Mouse (Mus musculus) lung, adult 2 months (tissue): Measurements from ENCODE around the gene Robo1. TPM values are rescaled to one million over a fixed set of nuclear protein-coding genes. Genes with fewer than 3 reads are reported as not detected.

Experiments
- DNase-seq: peaks from one replicate; pipeline ENCODE4 v3.0.0; 2022
- H3K4me1 ChIP-seq: fragments of 200-500 bp; 2 replicates; pipeline ENCODE4 v1.6.1; 2011; ENCODE audit warnings: low read length; ENCODE audit not compliant: control insufficient read depth, insufficient read depth
- H3K4me3 ChIP-seq: fragments of 200-500 bp; replicated peaks from 2 replicates; pipeline ENCODE3; 2011; ENCODE audit warnings: low read depth, mild to moderate bottlenecking, control low read depth, low read length; ENCODE audit errors: extremely low read depth
- CTCF ChIP-seq: fragments of 200-500 bp; IDR thresholded peaks from 2 replicates; pipeline ENCODE4 v1.5.1; 2011; ENCODE audit warnings: mild to moderate bottlenecking, low read length, control low read depth; ENCODE audit not compliant: insufficient read depth
- POLR2A ChIP-seq: fragments of 200-500 bp; IDR thresholded peaks from 2 replicates; pipeline ENCODE4 v1.6.1; 2011; ENCODE audit warnings: low read depth, mild to moderate bottlenecking, control low read depth, low read length, borderline replicate concordance; ENCODE audit errors: extremely low read depth
- whole genome bisulfite sequencing: fragments of 180-500 bp; shearing (Covaris S2); methylation state at CpG from one replicate; pipeline ENCODE4 v1.1.7; 2018; 5-methylcytosine and 5-hydroxymethylcytosine counted together
- polyA plus RNA-seq: library from polyadenylated mRNA; depleted of rRNA; stranded (reverse); fragments of >200 nt; gene quantifications from 2 replicates; pipeline ENCODE4 v1.2.3, GENCODE M21; 2012

The Robo1 gene
- polyA plus RNA-seq, 1 experiment, result 8.3 TPM

- no peak for DNase-seq
- TF ChIP-seq CTCF (no peak), POLR2A (no peak)
- no peaks in the 10 kb centered on the region for H3K4me1 ChIP-seq
- no peak overlapping the region for H3K4me3 ChIP-seq
These were observed 126.3 kb downstream of the Robo1 start for GRCm38 (mm10) chr16:72434396-72434795.

DNA sequence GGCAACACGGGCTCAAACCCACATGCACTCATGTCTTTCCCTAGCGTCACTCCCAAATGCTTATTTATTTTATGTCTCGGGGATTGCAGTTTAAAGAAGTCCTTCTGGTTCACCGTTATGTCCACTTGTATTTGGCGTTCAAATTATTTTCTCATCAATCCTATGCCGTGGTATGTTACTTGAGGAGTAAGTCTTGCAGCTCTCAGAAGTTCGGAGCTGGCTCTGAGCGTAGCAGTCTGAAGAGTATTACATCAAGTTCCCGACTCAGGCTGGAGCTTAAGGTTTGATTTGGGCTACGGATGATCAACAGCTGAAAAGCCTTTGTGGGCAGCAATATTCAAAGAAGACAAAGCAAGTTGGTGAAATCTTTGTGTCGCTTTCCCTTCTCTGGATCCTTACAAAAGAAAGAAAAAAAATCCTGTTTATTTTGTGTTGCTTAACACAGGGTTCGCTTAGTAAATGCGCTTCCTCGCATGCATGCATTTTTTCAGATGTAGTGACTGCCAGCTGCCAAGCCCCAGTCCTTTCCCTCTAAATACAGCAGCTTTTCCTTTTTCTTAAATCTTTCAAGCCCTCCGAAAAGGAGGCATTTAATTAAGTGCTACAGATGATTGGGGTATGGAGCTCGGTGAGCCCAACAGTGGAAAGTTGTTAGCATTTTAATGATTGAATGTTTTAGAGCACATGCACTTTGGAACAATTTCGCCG lies 136.5 kb downstream of the Robo1 start:
- TF ChIP-seq CTCF, result no peak
- TF ChIP-seq POLR2A, result no peak
- no peak overlapping the region for H3K4me3 ChIP-seq
- WGBS, result 44% methylated on average over 18 of the region's 18 CpGs
- H3K4me1 ChIP-seq, result no peaks in the 10 kb centered on the region
- DNase-seq, result no peak

DNA sequence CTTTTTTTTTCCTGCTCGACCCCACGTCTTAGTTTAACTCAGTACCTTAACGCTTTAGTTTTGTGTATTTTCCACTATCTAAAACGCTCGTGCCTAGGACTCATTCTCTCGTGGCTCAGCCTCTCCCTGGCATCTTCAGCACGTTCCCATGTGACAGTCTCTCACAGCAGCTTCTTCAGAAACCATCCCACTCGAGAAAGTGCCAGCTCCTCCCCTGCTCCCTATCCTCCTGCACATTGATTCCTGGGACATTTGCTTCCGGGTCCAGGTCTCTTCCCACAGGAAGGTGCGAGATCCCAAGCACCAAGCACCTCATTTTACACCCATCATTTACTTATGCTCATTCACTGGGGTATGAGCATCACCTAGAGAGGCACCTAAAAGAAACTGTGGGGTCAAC lies 150.0 kb downstream of the Robo1 start:
- TF ChIP-seq POLR2A (no peak), CTCF (no peak)
- DNase-seq, result no peak
- WGBS, result 47% methylated on average over 10 of the region's 10 CpGs
- Histone ChIP-seq H3K4me1 (no peaks in the 10 kb centered on the region), H3K4me3 (no peak overlapping the region)

- TF ChIP-seq CTCF (no peak), POLR2A (no peak)
- no peak overlapping the region for H3K4me3 ChIP-seq
- no peak for DNase-seq
- H3K4me1 ChIP-seq, result no peaks in the 10 kb centered on the region
- 61% methylated on average over 10 of the region's 10 CpGs for WGBS
These were observed 150.5 kb downstream of the Robo1 start for GRCm38 (mm10) chr16:72458576-72458975.

- no peaks in the 10 kb centered on the region for H3K4me1 ChIP-seq
- 78% methylated on average over 3 of the region's 3 CpGs for WGBS
- TF ChIP-seq CTCF (no peak), POLR2A (no peak)
- no peak overlapping the region for H3K4me3 ChIP-seq
- no peak for DNase-seq
These were observed 157.6 kb downstream of the Robo1 start for GRCm38 (mm10) chr16:72465696-72466095.

- Histone ChIP-seq H3K4me1 (no peaks in the 10 kb centered on the region), H3K4me3 (no peak overlapping the region)
- no peak for DNase-seq
- WGBS, result 74% methylated on average over 2 of the region's 2 CpGs
- TF ChIP-seq CTCF (no peak), POLR2A (no peak)
These were observed 162.0 kb downstream of the Robo1 start for GRCm38 (mm10) chr16:72470037-72470673.

GRCm38 (mm10) chr16:72510716-72511199 lies 202.7 kb downstream of the Robo1 start:
- no peak for TF ChIP-seq CTCF
- no peak for TF ChIP-seq POLR2A
- 65% methylated on average over 6 of the region's 6 CpGs for WGBS
- H3K4me1 ChIP-seq, result no peaks in the 10 kb centered on the region
- no peak for DNase-seq
- no peak overlapping the region for H3K4me3 ChIP-seq

DNA sequence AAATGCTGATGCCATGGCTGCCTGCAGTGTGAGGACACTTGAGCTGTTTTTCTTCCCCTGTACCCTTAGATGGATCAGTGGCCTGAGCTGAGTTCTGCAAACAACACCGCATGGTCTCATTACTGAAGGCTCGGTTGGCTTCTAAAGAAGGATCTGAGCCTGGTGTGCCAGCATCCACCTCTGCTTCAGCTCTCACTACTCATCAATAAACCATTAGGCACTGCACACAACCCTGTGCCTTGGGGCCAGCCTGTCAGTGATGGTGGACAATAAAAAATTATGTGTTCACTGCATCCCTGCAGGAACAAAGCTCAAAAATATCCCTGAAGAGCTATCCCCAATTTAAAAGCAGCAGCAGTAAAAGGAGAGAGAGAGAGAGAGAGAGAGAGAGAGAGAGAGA lies 223.2 kb downstream of the Robo1 start:
- H3K4me3 ChIP-seq, result no peak overlapping the region
- no peak for DNase-seq
- no peaks in the 10 kb centered on the region for H3K4me1 ChIP-seq
- TF ChIP-seq POLR2A (no peak), CTCF (no peak)
- 83% methylated on average over 2 of the region's 2 CpGs for WGBS

DNA sequence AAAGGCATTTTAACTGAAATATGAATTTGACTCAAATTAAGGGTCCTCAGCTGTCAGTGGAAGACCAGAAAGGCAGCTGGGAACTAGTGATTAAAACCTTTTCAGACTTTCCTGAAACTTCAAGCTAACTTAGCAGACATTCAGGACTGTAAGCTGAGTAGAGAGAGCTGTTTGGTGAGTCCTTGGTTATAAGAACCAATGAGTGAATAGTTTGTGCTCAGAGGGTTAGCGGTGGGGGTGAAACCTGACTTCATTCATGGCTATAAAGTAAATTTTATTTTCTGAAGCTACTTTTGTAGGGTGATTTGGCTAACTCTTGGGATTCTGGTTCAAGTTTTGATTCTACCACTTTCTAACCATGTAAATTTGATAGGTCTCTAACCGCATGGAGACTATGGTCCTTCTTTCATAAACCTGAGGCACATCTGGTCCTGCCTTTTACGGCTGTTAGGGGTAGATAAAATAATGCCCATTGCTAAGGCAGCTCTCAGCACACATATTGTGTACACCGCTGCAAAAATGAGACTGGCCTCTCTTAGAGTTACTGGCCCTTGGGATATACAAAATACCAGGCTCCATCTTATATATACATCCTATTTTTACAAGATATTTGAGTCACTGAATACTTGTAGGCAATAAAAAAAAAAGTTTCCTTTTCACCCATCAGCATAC lies 225.9 kb downstream of the Robo1 start:
- no peak for DNase-seq
- WGBS, result 93% methylated on average over 4 of the region's 4 CpGs
- H3K4me1 ChIP-seq, result no peaks in the 10 kb centered on the region
- H3K4me3 ChIP-seq, result no peak overlapping the region
- TF ChIP-seq CTCF, result no peak
- TF ChIP-seq POLR2A, result no peak
